Mouse (Mus musculus) retina, postnatal 7 days (tissue): Measurements from ENCODE around the gene Sox15.

ENCODE experiments used
- DNase-seq: peaks from one replicate; pipeline ENCODE4 v3.0.0-alpha.2; 2012; ENCODE audit warnings: low read depth, low spot score

The Sox15 gene

DNA sequence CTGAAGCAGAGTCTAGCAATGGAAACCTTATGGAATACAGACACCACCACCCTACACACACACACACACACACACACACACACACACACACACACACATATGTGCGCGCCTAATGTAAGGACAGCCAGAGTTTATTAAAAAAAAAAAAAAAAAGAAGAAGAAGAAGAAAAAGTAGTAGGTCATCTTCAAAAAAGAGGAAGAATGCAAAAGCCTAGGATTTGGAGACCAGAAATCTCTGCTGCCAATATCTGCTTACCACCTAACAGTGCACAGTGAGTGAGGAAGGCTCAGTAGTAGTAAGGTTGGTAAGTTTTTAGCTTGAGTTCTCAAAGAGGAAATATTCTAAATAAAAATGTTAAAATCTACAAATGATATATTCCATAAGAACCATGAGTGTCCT, 24.0 kb downstream of the Sox15 start:
- DNase-seq = no peak

DNA sequence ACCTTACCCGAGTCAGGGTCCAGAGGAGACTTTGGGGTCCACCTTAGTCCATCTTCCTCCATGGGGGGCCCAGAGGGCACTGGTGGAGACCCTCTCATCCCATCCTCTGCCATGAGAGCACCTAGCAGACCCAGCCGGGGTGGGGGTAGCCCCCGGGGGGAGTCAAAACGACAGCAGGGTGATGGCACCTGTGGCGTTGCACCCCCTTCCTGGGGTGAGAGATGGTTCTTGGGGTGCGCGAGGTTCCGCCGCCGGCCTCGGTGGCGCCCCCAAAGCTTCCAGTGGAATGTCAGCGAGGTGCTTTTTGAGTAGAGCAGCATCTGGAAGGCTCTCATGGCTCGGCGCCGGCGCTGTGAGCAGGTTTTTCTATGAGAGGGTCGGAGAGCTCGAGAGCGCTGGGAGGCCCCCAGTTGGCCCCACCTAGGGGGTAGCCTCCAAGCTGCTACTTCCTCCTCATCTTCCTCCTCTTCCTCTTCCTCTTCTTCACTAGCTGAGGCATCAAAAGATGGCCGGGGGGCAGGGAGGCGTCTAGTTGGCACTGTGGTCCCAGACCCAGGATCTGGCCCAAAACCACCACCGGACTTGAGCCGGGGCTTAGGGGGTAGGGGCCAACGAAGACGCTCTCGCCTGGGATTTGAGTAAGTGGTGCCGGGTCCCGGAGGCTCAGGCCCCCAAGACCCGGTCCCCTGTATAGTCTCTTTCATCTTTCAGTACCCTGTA, 25.2 kb downstream of the Sox15 start:
- DNase-seq = no peak

DNA sequence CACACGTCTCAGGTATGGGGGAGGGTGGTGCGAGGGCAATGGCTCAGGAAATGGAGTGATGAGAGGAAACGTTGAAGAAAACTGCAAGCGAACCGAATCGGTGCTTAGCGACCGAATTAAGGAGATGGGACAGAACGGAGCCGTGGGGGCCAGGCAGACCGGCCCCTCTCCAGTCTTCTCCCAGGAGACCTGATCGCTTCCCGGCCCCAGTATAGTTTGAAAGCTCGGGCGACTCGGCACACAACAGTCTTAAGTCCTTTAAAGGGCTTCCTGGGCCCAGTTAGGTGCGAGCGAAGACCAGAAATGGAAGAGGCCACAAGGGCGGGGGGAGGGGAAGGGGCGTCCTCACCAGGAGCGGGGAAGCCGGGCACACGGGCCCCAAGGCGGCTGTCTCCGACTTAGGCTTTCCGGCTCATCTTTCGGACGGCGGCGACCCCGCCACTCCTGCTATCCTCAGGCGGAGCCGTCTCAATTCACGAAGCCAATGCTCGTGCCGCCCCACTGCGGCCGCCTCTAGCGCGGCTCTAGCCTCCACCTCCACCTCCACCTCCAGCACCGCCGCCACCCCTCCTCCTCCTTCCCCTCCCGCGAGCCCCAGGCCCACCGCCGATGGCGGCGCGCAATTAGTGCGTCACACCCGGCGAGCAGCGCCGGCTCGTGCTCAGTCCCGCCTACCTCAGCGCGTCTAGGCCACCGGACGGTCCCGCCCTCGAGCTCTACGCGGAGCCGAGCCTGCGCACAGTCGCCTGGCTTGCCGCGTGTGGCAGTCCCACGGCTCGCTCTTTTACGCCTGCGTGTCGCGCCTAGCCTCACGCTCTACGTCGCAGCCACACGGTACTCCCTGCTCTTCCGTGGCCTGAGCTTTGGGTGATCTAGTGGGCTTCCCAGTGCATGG, 26.4 kb downstream of the Sox15 start, which contains the start of gene Senp3:
Gene Senp3, minus strand, starts transcription at position 771 of the 895 bp plus-strand sequence.
- DNase-seq = peak; percentile 93

DNA sequence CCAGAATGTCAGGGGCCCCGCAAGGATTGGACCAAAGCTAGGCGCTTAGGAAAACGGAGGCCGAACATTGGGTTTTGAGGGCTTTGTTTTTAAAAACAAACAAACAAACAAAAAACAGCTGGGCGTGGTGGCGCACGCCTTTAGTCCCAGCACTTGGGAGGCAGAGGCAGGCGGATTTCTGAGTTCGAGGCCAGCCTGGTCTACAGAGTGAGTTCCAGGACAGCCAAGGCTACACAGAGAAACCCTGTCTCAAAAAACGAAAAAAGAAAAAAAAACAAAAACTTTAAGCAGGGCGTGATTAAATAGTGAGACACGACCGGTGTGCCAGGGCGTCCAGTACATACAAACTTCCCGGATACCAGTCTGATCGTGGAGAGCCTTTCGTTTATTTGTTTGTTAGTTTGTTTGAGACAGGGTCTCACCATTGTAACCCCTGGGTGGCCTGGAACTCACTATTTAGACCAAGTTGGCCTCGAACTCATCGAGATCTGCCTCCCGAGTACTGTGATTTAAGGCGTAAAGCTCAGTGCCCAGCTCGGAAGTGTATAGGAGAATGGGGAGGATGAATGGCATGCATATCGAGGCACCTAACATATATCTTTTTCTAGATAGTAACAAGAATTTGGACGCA, 27.2 kb downstream of the Sox15 start:
- no peak for DNase-seq

DNA sequence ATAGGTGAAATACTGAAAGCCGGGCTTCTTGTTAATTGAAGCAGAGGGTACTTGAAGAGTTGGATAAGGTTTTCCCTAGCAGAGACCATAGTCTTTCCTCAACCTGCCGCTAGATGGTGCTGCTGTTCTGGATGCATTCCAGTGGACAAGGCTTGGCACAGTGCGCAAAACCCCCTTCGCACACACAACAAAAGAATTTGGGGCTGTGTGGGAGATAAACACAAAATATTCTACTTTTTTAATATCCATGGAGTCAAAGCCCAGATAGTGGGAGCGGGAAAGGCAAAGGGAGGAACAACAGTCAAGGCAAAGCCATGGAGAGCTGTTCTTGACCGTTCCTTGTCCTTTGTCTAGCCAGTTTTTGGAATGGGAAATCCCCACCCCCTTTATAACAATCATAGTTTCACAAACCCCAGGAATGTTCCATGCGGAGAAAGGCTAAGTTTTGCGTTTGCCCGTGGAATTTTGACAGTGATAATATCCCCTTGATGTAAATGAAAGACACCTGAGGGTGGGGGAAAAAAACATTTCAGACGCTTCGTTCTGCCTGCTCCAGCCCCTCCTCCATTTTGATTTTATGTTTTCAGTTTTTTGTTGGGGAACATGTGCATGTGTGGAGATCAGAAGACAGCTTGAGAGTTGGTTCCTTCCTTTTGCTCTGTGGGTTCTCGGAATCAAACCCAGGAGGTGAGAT, 27.9 kb downstream of the Sox15 start:
- peak; percentile 85 for DNase-seq

DNA sequence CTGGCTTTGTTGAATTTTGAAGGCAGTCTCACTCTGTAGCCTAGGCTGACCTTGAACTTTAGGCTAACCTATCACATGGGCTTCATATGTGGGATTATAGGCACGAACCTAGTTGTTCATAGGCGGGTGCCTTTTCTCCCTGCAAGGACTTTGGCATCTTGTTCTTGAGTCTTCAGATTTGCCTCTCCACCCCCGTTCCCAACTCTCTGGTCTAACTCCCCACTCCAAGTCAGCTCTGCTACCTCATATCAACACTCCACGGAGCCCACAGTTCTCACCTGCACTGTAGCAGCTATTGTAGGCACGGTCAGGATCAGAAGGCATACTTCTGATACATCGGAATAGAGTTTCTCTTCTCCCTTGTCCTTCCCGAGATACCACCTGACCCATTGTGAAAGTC, 28.5 kb downstream of the Sox15 start:
- no peak for DNase-seq

DNA sequence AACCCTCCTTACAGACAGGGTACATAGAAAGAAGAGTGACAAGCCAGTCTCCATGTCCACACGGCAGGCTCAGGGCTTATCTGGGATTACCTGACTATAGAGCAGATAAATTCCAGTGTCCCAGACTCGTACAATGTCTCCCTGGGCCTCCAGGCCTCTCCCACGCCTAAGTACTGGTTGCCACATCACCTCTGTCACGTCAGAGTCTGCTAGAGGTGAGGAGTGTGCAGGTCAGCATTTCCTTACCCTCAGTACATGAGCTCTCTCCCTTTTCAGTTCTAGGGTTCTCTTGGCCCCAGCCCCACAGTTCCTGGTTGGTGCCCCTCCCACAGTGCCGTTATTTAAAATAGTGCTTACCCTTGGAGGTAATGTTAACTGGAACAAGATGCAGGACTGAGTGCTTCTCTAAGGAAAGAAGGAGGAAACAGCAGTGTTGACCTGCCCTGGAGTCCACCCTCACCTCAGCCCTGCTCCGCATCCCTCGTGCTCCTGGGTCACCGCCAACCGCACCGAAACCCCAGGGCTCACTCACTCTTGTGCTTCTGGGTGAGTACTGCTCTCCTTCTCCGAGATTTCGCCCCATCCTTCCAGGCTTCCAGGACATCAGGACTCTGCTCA, 29.1 kb downstream of the Sox15 start:
- no peak for DNase-seq

DNA sequence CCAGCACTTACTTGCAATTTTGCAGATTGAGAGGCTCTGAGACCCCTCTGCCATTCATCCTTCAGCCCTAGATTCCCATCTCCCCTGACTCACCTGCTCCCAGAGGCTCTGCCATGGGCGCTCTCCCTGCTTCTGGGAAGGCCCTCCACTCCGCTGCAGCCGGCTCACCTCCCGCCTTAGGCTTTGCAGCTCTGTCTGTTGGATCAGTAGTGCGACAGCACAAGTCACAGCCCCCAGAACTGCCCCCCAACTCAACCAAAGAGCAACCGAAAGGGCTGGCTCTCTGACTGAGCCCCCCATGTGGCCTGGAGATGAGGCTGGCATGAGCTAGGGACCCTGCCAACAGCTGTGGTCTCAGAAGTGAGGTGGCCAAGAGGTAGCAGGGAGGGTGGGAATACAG, 29.8 kb downstream of the Sox15 start:
- DNase-seq = no peak

DNA sequence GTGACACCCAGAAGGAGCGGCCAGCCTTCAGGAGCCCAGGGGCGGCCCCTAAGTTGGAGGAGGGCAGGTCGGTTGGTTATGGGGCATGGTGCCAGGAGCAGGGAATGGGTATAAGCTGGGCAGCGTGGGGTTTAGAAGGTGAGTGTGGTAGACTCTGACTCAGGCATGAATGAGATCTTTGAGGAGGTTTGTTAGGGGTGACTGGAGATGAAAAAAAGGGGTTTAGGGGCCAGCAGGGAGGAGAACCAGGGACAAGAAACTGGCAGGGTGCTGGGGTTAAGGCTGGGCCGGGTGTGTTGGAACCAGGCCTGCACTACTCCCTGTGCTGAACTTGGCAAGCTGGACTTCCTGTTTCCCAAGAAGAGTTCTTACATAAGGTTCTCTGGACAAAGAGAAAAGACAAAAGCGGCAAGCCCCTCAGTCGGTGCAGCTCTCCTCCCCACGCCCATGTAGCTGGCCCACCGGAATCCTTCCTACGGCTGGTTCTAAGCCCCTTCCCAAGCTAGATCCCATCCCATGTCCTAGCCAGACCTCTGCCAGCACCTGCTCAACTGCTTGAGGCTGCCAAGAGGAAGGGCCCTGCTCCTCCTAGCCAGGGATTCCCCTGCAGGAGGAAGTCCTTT, 30.5 kb downstream of the Sox15 start, which contains the start of gene Tnfsf13:
Gene Tnfsf13, minus strand, starts transcription at position 259 of the 623 bp plus-strand sequence.
- no peak for DNase-seq

DNA sequence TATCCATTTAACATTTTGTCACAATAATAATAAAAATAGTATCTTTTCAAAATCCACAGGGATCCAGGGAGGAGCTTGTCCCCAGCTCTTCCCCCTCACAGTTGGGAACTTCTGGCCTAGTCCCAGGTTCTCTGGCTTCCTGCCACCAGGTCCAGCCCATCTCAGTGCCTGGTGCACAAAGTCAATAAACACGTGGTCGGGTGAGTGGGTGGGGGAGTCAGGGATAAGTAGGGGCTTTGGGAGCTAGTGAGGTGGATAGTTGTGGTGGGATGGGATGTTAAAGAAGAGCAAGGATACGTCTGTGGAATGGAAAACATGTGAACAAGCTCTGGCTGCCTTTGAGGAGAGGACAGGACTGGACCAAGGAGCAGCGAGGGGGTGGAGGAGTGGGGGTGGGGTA, 31.3 kb downstream of the Sox15 start:
- DNase-seq = no peak

DNA sequence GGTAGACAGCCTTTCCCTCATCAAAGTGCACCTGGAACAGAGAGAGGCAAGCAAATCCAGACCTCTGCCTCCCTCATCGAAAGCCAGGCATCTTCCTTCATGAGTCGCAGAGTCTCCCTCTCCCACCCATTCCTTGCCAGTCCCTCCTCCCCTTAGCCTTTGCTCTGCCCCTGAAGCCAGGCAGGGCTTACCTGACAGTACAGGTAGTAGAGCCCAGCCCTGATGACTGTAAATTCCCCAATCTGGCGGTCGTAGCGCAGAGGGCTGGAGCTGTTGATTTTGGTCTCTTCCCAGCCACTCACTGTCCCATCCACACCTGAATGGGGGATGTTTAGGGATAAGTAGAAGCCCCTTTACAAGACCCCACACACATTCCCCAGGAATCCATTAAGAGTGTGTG, 31.9 kb downstream of the Sox15 start:
- no peak for DNase-seq

DNA sequence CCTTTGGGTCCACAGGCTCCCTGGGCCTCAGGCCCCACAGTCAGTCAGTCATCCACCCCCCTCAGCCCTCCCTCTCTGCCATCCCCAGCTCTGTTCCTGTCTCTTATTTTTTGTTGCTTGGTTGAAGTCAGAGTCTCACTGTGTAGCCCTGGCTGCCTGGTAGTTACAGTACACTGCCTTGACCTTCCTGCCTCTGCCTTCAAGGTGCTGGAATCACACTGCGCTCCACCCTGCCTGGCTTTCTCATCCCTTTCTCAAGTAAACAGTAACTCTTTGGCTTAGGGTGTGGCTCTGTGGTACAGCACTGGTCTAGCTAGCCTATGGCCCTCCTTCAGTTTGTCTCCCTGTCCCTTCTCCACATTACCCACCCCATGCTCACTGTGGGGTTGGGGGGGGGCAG, 34.8 kb downstream of the Sox15 start:
- DNase-seq = no peak

DNA sequence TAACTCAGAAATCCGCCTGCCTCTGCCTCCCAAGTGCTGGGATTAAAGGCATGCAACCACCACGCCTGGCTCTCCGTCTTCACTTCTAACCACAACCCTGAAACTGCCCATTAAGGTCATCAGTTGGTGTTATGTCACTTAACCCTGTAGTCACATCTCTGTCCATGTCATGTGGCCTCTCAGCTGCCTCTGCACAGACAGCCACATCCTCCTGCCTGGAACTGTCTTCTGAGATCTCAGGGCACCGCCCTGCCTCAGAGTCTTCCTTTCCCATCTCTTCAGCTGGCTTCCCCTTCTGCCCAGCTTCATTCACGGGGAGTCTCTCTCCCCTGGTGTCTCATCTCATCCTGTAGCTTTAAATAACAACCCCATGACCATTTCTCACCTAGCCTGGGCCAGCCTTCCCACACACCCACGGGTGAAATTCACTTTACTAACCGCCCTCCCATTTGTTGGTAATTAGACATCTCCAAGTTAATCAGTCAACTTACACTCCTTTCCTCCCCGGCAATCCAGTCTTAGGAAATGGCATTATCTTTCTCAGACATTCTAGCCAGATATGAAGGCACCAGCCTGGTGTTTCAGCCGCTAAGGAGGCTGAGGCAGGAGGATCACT, 37.2 kb downstream of the Sox15 start:
- no peak for DNase-seq

DNA sequence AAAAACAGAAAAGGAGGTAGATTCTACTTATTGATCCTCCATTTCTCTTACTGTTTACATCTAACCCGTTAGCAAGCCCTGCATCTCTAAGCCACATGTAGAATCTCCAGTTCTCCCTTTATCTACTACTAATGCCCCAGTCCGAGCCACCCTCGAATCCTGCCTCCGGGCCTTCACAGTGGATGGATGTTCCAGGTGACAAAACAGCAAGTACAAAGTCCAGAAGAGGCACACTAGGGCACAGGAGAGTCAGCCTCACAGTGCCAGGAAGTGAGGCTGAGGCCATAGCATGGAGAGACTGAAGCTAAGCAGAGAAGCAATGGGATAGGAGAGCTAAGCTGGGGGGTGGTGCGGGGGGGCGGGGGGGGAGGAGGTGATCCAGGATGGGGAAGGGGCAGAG, 37.7 kb downstream of the Sox15 start:
- DNase-seq = no peak

DNA sequence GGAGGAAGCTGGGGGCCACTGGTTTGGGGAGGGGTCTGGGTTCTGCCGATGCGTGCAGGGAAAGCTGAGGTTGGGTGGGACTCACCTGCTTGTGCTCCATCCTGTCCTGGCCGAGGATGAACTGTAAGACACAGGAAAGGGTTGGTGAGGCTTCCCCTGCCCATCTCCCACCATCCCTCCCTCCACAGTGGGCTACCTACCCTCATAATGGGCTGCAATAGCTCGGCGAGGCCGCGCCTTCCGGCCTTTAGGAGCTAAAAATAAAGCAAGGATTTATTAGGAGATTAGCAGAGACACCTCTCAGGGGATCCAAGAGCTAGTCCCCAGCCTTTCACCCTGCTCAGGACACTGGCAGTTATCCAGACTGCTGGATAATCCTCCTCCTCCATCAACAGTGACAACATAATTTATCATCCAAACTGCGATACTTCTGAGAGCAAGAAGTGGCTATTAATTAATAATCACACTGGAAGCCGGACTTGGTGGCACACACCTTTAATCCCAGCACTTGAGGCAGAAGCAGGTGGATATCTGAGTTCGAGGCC, 38.4 kb downstream of the Sox15 start:
- peak; percentile 86 for DNase-seq

DNA sequence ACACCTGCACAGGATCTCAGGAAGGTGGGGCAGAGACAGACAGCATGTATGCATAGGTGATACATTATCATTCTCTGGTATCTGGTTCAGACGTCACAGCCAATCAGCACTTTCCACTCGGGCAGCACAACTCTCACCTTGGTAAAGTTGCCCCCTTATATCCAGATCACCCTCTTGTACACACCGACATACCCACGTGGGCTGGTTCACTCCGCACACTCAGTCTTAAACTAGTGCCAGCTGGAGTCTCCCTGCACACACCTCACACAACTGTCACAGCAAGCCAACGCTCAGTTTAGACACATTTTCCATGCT, 39.9 kb downstream of the Sox15 start:
- DNase-seq = no peak

DNA sequence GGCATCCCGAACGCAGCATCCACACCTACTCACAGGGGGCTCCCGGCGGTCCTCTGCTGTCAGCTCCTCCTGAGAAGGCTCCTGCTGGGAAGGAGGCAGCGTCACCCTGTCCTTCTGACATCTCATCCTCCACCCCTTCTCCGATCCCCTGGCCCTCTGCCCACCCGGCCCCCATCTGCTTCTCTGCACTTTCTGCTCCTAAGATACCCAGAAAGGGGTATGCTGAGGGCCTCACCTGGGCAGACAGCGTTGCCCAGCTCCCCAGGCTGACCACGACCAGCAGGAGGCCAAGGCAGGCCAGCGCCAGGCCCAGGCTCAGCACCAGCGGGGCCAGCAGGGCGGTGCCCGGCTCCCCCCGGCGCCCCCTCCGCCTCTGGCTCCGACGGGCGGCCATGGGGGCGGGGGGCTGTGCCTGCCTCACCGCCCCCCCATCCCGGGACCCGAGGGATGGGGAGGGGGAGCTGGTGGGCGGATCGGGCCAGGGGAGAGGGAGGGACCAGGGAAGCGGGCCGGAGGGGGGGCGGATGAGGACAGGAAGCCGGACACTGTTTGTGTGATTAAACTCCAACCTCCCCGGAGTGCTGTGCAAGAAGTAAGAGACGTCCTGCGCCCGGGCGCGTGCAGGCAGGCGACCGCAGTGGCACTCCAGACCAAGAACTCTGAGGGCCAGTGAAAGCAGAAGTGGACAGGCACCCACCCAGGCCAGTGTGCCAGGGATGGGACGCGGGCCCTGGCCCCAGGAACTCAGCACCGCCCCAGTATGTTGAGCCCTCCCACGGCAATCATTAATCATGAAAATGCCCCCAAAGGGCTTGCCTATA, 40.5 kb downstream of the Sox15 start, which contains the start of the genes Tnfsf12 and Tnfsfm13:
Gene Tnfsf12, minus strand, starts transcription at position 489 of the 821 bp plus-strand sequence.
Gene Tnfsfm13, minus strand, starts transcription at position 738 of the 821 bp plus-strand sequence.
- no peak for DNase-seq

DNA sequence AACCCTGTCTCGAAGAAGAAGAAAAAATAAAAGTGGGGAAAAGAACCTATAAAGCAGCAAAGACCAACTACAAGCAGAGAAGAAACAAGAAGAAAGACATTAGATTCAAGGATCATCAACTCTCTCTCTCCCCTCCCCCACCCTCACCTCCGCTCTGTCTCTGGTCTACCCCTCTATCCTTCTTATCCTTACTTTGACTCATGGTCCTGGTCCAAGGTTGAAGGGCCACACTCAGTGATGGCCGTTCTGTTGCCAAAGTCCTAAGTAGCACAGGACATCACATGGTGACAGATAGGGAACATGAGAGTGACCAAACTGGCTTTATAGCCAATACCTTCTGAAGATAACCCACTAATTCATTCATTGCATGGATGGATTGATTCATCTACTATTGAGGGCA, 42.3 kb downstream of the Sox15 start:
- no peak for DNase-seq

DNA sequence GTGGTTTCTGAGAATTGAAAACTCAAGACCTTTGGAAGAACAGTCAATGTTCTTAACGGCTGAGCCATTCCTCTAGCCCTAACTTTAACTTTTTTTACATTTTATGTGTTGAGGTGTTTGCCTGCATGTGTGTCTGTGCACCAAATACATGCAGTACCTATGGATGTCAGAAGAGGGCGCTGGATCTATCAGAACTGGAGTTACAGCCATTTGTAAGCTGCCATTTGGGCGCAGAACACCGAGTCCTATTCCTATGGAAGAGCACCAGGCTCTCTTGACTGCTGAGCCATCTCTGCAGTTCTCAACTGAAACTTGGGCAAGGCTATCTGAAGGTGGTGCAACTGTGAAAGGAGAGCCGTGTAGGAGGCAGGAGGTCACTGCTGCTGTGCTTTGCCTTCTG, 43.5 kb downstream of the Sox15 start:
- no peak for DNase-seq
